Comparison of ENCODE assay signal across 8 mouse cellular contexts in the genomic region with DNA sequence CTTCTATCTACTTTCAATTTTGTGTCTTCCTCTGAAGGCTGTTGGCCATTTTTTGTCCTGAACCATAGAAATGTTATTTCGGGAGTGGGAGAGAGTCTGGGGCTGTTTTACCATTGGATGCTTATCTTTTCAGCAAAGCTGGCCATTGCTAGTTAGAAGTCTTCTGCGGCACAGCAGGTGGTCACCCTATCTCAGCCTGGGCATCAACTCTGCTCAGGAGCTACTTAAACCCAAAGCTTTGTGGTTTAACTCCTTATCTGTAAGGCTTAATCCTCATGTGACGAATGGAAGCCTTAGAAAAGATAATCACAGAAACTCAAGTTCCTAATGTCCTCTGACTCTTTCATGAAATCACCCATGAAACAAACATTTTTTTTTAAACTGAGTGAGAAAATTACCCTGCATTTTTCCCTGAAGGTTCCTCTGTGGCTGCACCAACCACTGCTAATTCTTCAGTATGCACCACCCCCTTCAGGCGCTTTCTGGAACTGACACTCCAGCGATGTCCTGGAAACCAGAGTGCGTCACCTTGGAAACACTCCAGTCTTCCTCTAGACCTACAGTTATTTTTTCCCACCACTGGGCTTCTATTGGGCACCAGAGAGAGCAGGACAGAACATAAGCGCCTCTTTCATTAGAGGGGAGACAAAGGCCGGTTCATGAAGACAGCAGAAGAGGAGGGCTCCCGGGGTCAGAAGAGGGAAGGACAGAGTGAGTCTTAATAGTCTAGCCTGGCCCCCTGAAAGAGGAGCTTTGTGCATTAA.
DNase-seq lines count a peak whose midpoint lies in the region; ATAC-seq lines count a peak whose summit lies in the region.

No protein-coding gene starts in this region.

- H3K9me3 ChIP-seq in hindbrain, embryonic 14.5 days (ENCODE audit: control insufficient read depth, low read length), result no peaks in the 10 kb centered on the region

- no peak overlapping the region for H3K9ac ChIP-seq in hindbrain, embryonic 14.5 days

- 13% methylated on average over 9 of the region's 9 CpGs for WGBS in hindbrain, embryonic 14.5 days

- H3K4me1 ChIP-seq in hindbrain, embryonic 14.5 days (replicated peaks; ENCODE audit: control insufficient read depth, insufficient read depth, low read length), result no peaks in the 10 kb centered on the region

- 0 out of 2 replicates have a peak overlapping the region, but pooled peaks have one; percentile 3 for H3K4me2 ChIP-seq in hindbrain, embryonic 14.5 days (replicated peaks)

- ATAC-seq in hindbrain, embryonic 14.5 days (ENCODE audit: low FRiP score), result peak; percentile 96
- no peak for ATAC-seq in inflammation-experienced regulatory T-cells, adult 6 months

- DNase-seq in ZHBTc4 (ENCODE audit: low read depth, low spot score), result peak; percentile 77
- peak; percentile 88 to 94 for DNase-seq in cerebellum, postnatal 36 days
- peak; percentile 44 for DNase-seq in gastrocnemius, adult 18-20 months (ENCODE audit: low spot score)
- DNase-seq in hindbrain, embryonic 14.5 days (ENCODE audit: low spot score), result peak; percentile 92
- DNase-seq in layer of hippocampus, postnatal 14 days (ENCODE audit: low spot score in 2 of 2), result peak; percentile 86 to 94
- DNase-seq in lung, postnatal 25 days (ENCODE audit: low spot score), result peak; percentile 18
- DNase-seq in right cerebral cortex, postnatal 10 days (ENCODE audit: low spot score in 2 of 2), result peak; percentile 94

- no peak overlapping the region for H3K27ac ChIP-seq in hindbrain, embryonic 14.5 days

- no peaks in the 10 kb centered on the region for H3K27me3 ChIP-seq in hindbrain, embryonic 14.5 days (ENCODE audit: control insufficient read depth, insufficient read depth, low read length)

- H3K36me3 ChIP-seq in hindbrain, embryonic 14.5 days (replicated peaks; ENCODE audit: control insufficient read depth, insufficient read depth), result no peaks in the 10 kb centered on the region

- H3K4me3 ChIP-seq in hindbrain, embryonic 14.5 days (replicated peaks; ENCODE audit: low read length), result no peak overlapping the region

Comparison
In these comparisons a context has a peak if more than half of its experiments do, and no peak if none do; other contexts are left out.
1. DNase-seq: peak in every context shown above with its lines; median percentile 94 in right cerebral cortex, postnatal 10 days; 92 in hindbrain, embryonic 14.5 days; 91 in cerebellum, postnatal 36 days; 90 in layer of hippocampus, postnatal 14 days; 77 in ZHBTc4; 44 in gastrocnemius, adult 18-20 months; 18 in lung, postnatal 25 days.